Mouse (Mus musculus): ENCODE measurements around the gene Gm42906. TPM values are rescaled to one million over a fixed set of nuclear protein-coding genes. Genes with fewer than 3 reads are reported as not detected.

Gm42906 gene
- polyA plus RNA-seq, 1 experiment from 2014 or later, result not detected

DNA sequence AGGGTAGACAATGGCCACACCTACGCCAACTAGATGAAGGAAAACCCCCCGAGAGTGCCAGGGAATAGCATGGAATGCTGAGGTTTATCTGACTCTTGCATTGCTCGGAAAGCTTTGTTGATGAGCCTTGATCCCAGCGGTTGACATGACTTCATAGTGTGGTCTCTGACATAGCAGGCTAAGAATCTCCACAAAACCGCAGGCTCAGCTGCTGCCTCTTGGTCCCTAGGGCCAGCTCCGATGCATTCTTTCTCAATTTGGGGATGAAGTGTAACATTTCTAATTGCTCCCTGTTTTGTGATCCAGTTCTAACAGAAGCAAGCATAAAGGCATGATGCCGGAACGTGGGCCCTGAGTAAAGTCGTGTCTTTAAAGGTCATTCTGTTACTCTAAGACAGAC lies 315.2 kb downstream of the Gm42906 start:
- Histone ChIP-seq H3K4me1 (ENCODE audit: insufficient read depth) (no peaks in the 10 kb centered on the region), H3K4me3 (ENCODE audit: low read depth, low read length) (no peak overlapping the region), H3K4me2 (no peak overlapping the region), H3K36me3 (ENCODE audit: insufficient read depth) (no peaks in the 10 kb centered on the region), H3K27ac (ENCODE audit: low read depth) (no peak overlapping the region), H3K27me3 (ENCODE audit: insufficient read depth, low read length) (no peaks in the 10 kb centered on the region), H3K9me3 (ENCODE audit: low read depth, low read length) (no peaks in the 10 kb centered on the region), H3K9ac (no peak overlapping the region)
- ATAC-seq (ENCODE audit: insufficient read depth) (no peak), DNase-seq (no peak)
- WGBS, result 82% methylated on average over 9 of the region's 9 CpGs
- TF ChIP-seq CTCF (IDR thresholded peaks at IDR 0.05; ENCODE audit: low read depth), result no peak

GRCm38 (mm10) chr5:151111080-151111871 lies 316.7 kb downstream of the Gm42906 start:
- H3K9ac ChIP-seq, result no peak overlapping the region
- H3K36me3 ChIP-seq (ENCODE audit: insufficient read depth), result no peaks in the 10 kb centered on the region
- DNase-seq (no peak), ATAC-seq (ENCODE audit: insufficient read depth) (no peak)
- no peaks in the 10 kb centered on the region for H3K9me3 ChIP-seq (ENCODE audit: low read depth, low read length)
- no peaks in the 10 kb centered on the region for H3K27me3 ChIP-seq (ENCODE audit: insufficient read depth, low read length)
- no peak overlapping the region for H3K4me2 ChIP-seq
- no peak overlapping the region for H3K27ac ChIP-seq (ENCODE audit: low read depth)
- TF ChIP-seq CTCF (IDR thresholded peaks at IDR 0.05; ENCODE audit: low read depth), result no peak
- no peaks in the 10 kb centered on the region for H3K4me1 ChIP-seq (ENCODE audit: insufficient read depth)
- no peak overlapping the region for H3K4me3 ChIP-seq (ENCODE audit: low read depth, low read length)
- 83% methylated on average over 7 of the region's 7 CpGs for WGBS

GRCm38 (mm10) chr5:151110461-151110908 lies 317.5 kb downstream of the Gm42906 start:
- DNase-seq (peak; percentile 57), ATAC-seq (ENCODE audit: insufficient read depth) (no peak)
- Histone ChIP-seq H3K4me3 (ENCODE audit: low read depth, low read length) (no peak overlapping the region), H3K4me2 (no peak overlapping the region), H3K9ac (no peak overlapping the region), H3K9me3 (ENCODE audit: low read depth, low read length) (no peaks in the 10 kb centered on the region), H3K4me1 (ENCODE audit: insufficient read depth) (no peaks in the 10 kb centered on the region), H3K27ac (ENCODE audit: low read depth) (no peak overlapping the region), H3K36me3 (ENCODE audit: insufficient read depth) (no peaks in the 10 kb centered on the region), H3K27me3 (ENCODE audit: insufficient read depth, low read length) (no peaks in the 10 kb centered on the region)
- WGBS, result 42% methylated on average over 6 of the region's 6 CpGs
- no peak for TF ChIP-seq CTCF (IDR thresholded peaks at IDR 0.05; ENCODE audit: low read depth)

DNA sequence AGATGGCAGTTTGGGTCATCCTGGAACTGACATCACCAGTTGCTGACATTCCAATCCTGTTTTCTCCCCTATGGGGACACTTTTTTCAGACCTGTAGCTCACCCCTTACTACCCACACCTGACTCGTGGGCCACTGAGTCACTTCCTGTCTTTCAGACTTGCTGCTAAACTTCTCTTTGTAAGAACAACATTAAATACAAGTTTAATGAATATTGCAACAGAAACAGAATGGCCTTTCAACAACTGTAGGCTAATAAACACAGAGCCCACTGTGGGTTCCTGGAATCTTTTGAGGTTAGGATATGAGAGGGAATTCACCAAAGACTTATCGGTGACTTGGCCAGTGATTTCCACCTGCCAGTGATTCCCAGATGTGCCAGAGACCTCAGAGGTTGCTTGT lies 318.1 kb downstream of the Gm42906 start:
- 76% methylated on average over 2 of the region's 2 CpGs for WGBS
- ATAC-seq (ENCODE audit: insufficient read depth), result no peak
- TF ChIP-seq CTCF (IDR thresholded peaks at IDR 0.05; ENCODE audit: low read depth), result no peak

GRCm38 (mm10) chr5:151108955-151109354 lies 319.0 kb downstream of the Gm42906 start:
- 71% methylated on average over 7 of the region's 7 CpGs for WGBS
- TF ChIP-seq CTCF (IDR thresholded peaks at IDR 0.05; ENCODE audit: low read depth), result no peak
- Histone ChIP-seq H3K4me2 (no peak overlapping the region), H3K27me3 (ENCODE audit: insufficient read depth, low read length) (no peaks in the 10 kb centered on the region), H3K4me1 (ENCODE audit: insufficient read depth) (no peaks in the 10 kb centered on the region), H3K4me3 (ENCODE audit: low read depth, low read length) (no peak overlapping the region), H3K9me3 (ENCODE audit: low read depth, low read length) (no peaks in the 10 kb centered on the region), H3K36me3 (ENCODE audit: insufficient read depth) (no peaks in the 10 kb centered on the region), H3K9ac (no peak overlapping the region), H3K27ac (ENCODE audit: low read depth) (peak overlapping the region; percentile 55; the same call in 1 of the 2 replicates)
- DNase-seq (no peak), ATAC-seq (ENCODE audit: insufficient read depth) (no peak)

More for the DNA sequence above, 318.1 kb downstream of the Gm42906 start:
- Histone ChIP-seq H3K9ac (no peak overlapping the region), H3K9me3 (ENCODE audit: low read depth, low read length) (no peaks in the 10 kb centered on the region), H3K36me3 (ENCODE audit: insufficient read depth) (no peaks in the 10 kb centered on the region), H3K27ac (ENCODE audit: low read depth) (no peak overlapping the region), H3K4me2 (no peak overlapping the region), H3K27me3 (ENCODE audit: insufficient read depth, low read length) (no peaks in the 10 kb centered on the region), H3K4me1 (ENCODE audit: insufficient read depth) (no peaks in the 10 kb centered on the region), H3K4me3 (ENCODE audit: low read depth, low read length) (no peak overlapping the region)
- no peak for DNase-seq

DNA sequence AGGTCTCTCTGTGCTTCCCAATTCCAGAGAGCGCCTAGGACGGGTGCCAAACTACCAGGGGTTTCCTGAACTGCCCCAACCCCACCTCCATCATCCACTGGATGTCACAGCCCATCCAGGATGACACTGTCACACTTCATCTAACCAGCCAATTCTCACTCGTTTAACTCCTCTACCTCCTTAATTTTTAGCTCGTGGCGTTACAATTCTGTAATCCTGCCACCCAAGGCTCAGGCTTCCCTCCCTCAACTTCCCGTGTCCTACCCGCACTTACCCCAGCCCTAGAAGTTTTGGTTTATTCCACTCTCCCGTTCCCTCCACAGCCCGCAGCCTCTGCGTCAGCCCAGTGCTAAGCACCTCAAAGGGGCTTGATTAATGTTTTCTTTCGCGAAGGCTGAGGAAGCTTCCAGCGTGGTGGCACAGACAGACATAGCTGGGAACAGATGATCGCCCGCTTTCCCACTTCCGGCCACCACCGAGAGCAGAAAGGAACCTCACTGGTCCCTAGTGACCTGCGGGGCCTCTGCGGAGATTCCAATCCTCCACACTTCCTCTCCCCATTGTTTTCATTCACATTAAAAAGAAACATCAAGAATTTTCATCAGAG lies 319.6 kb downstream of the Gm42906 start:
- Histone ChIP-seq H3K9ac (no peak overlapping the region), H3K4me1 (ENCODE audit: insufficient read depth) (no peaks in the 10 kb centered on the region), H3K4me3 (ENCODE audit: low read depth, low read length) (peak overlapping the region; percentile 6; the same call in 1 of the 2 replicates), H3K4me2 (peak overlapping the region; percentile 44), H3K27me3 (ENCODE audit: insufficient read depth, low read length) (no peaks in the 10 kb centered on the region), H3K36me3 (ENCODE audit: insufficient read depth) (no peaks in the 10 kb centered on the region), H3K9me3 (ENCODE audit: low read depth, low read length) (no peaks in the 10 kb centered on the region), H3K27ac (ENCODE audit: low read depth) (peak overlapping the region; percentile 55; the same call in 1 of the 2 replicates)
- no peak for TF ChIP-seq CTCF (IDR thresholded peaks at IDR 0.05; ENCODE audit: low read depth)
- WGBS, result 33% methylated on average over 19 of the region's 19 CpGs
- DNase-seq (peak; percentile 54), ATAC-seq (ENCODE audit: insufficient read depth) (peak; percentile 50; the same call in 1 of the 2 replicates)

GRCm38 (mm10) chr5:151106841-151107240 lies 321.1 kb downstream of the Gm42906 start:
- no peaks in the 10 kb centered on the region for H3K36me3 ChIP-seq (ENCODE audit: insufficient read depth)
- no peak overlapping the region for H3K9ac ChIP-seq
- H3K9me3 ChIP-seq (ENCODE audit: low read depth, low read length), result no peaks in the 10 kb centered on the region
- 86% methylated on average over 3 of the region's 3 CpGs for WGBS
- H3K4me3 ChIP-seq (ENCODE audit: low read depth, low read length), result no peak overlapping the region
- TF ChIP-seq CTCF (IDR thresholded peaks at IDR 0.05; ENCODE audit: low read depth), result no peak
- no peaks in the 10 kb centered on the region for H3K4me1 ChIP-seq (ENCODE audit: insufficient read depth)
- no peaks in the 10 kb centered on the region for H3K27me3 ChIP-seq (ENCODE audit: insufficient read depth, low read length)
- H3K27ac ChIP-seq (ENCODE audit: low read depth), result no peak overlapping the region
- DNase-seq (no peak), ATAC-seq (ENCODE audit: insufficient read depth) (no peak)
- no peak overlapping the region for H3K4me2 ChIP-seq

Data from lung, embryonic 14.5 days (tissue).